8 mouse cellular contexts compared by ENCODE assay signal in the genomic region with DNA sequence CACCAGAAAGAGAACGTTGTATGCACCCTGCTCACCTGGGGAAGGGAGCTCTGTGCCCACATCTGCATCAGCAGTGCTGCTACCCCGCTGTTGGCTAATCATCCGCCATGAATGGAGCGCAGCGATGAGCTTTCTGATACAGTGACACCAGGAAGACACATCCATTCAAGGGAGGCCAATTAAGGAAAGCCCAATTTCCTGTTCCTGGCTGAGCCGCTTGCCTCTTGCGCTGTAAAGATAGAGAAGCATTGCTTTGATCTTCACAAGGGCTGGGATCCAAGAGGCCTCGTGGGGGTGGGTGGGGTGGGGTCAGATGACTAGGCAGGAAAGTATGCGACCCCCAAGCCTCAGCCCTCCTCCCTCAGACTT. TPM values are rescaled to one million over a fixed set of nuclear protein-coding genes. Genes with fewer than 3 reads are reported as not detected.
DNase-seq lines count a peak whose midpoint lies in the region; ATAC-seq and TF ChIP-seq lines count a peak whose summit lies in the region.

No protein-coding gene starts in this region.

- no peaks in the 10 kb centered on the region for H3K9me3 ChIP-seq in lung, embryonic 16.5 days (ENCODE audit: control insufficient read depth, low read length)

- no peak for TF ChIP-seq CTCF in olfactory bulb, adult 2 months (IDR thresholded peaks at IDR 0.05; ENCODE audit: insufficient read depth, low read depth, low read length)

- H3K4me2 ChIP-seq in lung, embryonic 16.5 days (ENCODE audit: low read depth, low read length) = no peak overlapping the region

- peak; percentile 57 for ATAC-seq in lung, embryonic 16.5 days (ENCODE audit: low read depth)
- peak; percentile 58 for ATAC-seq in inflammation-experienced regulatory T-cells, adult 6 months

- H3K4me1 ChIP-seq in lung, embryonic 16.5 days (replicated peaks; ENCODE audit: control insufficient read depth, insufficient read depth, low read length) = peaks cover 8% of the 10 kb centered on the region
- peaks cover 47% of the 10 kb centered on the region for H3K4me1 ChIP-seq in olfactory bulb, adult 2 months (ENCODE audit: control insufficient read depth, insufficient read depth, low read length)

- 17% methylated on average over 9 of the region's 9 CpGs for WGBS in lung, embryonic 16.5 days
- WGBS in olfactory bulb, adult 2 months = 26% methylated on average over 9 of the region's 9 CpGs

- no peak overlapping the region for H3K9ac ChIP-seq in lung, embryonic 16.5 days (ENCODE audit: low read length)

- TF ChIP-seq POLR2A in olfactory bulb, adult 2 months (IDR thresholded peaks at IDR 0.05; ENCODE audit: insufficient read depth, low read depth, low read length) = no peak

- H3K27ac ChIP-seq in lung, embryonic 16.5 days (ENCODE audit: low read length) = no peak overlapping the region
- peak overlapping the region; percentile 49; the same call in 1 of the 2 replicates for H3K27ac ChIP-seq in olfactory bulb, adult 2 months (ENCODE audit: insufficient read depth, low read depth, low read length)

- no peaks in the 10 kb centered on the region for H3K36me3 ChIP-seq in lung, embryonic 16.5 days (ENCODE audit: control insufficient read depth, insufficient read depth, low read length)

- no peaks in the 10 kb centered on the region for H3K27me3 ChIP-seq in lung, embryonic 16.5 days (ENCODE audit: control insufficient read depth, insufficient read depth, low read depth, low read length)

- no peak overlapping the region for H3K4me3 ChIP-seq in lung, embryonic 16.5 days (ENCODE audit: low read length)
- no peak overlapping the region for H3K4me3 ChIP-seq in olfactory bulb, adult 2 months (ENCODE audit: insufficient read depth, low read depth, low read length)

- no peak for DNase-seq in lung, postnatal 25 days (ENCODE audit: low spot score)
- peak; percentile 39 for DNase-seq in embryo, embryonic 9.5 days (ENCODE audit: extremely low spot score)
- DNase-seq in spleen, postnatal 36 days (ENCODE audit: low spot score in 2 of 2) = no peak
- no peak for DNase-seq in cerebellum, postnatal 14 days
- DNase-seq in frontal cortex, adult 2 months (ENCODE audit: extremely low spot score in 1 of 2, low spot score in 1 of 2) = no peak

RNA-seq across cellular contexts. Expression of a gene that starts 55.8 kb away (rescaled TPM):
- 9.2 and 11.2 TPM in 2 replicates for polyA plus RNA-seq in lung, embryonic 16.5 days (2015; fragmentation: Nextera tagmentation; extraction: Ambion mirVana)
- 10 to 100 TPM; 13.4 to 26.0 (median 22.9) TPM for polyA plus RNA-seq in inflammation-experienced regulatory T-cells, adult 6 months (2017; shearing (Covaris generic))
- polyA plus RNA-seq in olfactory bulb, adult 2 months (2012; ENCODE audit: insufficient read depth, insufficient read length, low replicate concordance, missing spikeins) = not detected in 2 replicates
- polyA plus RNA-seq in frontal cortex, adult 2 months (2012; rRNA removed) = 32.2 and 39.5 TPM in 2 replicates

Comparison
In these comparisons a context has a peak if more than half of its experiments do, and no peak if none do; other contexts are left out.
1. RNA of a gene that starts 55.8 kb away (polyA plus RNA-seq): 32.2 to 39.5 TPM in frontal cortex, adult 2 months, 13.4 to 26.0 TPM in inflammation-experienced regulatory T-cells, adult 6 months and 9.2 to 11.2 TPM in lung, embryonic 16.5 days; not detected in olfactory bulb, adult 2 months; every median in the first group is over 10 times any median in the second.